Mouse (Mus musculus) lung, postnatal 36 days (tissue): Measurements from ENCODE around the gene Xpc.

Source experiments
- DNase-seq: peaks from one replicate; pipeline ENCODE4 v3.0.0; 2022; ENCODE audit warnings: mixed read lengths

The Xpc gene

DNA sequence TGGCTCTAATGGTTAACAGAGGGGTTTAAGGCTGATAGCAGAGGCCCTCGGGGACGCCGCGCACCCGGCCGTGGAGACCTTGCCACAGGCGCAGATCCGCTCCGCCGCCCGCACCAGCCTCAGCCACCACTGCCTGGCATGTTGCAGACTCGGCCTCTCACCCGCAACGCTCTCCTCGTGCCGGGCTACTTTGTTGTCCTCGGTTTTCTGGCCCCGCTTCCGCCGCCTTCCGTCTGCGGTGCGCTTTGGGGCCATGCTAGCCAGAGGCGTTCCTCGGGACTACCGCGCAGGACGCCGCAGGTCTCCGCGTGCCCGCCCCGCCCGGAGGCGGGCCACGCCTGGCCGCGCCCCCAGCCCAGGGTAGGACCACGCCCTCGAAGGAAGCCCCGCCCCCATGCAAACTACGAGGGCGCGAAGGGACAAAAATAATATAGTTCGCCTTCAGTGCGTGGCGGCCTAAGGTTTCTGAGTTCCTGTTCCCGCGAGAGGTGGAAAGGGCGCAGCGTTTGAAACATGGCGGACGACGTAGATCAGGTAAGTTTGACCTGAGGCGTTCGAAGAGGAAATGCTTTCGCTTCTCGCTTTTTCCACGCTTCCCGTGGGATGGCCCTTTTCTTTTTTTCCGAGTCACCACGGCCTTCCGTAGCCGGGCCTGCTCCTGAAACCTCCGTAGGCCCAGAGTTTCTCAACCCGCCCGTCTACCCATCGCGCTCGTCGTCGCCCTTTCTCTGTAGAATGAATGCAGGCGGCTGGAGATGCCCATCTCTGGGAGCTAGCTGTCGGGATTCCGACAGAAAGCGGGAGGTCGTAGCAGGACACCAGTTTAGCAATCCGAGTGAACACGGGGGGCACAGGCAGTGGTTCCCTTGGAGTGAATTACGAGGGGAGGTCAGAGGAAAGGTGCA, at the start of gene Xpc, which contains the start of gene Lsm3:
Gene Xpc, minus strand, starts transcription at position 344 of the 905 bp plus-strand sequence.
Gene Lsm3, plus strand, starts transcription at position 384 of the 905 bp plus-strand sequence.
- peak; percentile 98 for DNase-seq

- DNase-seq: no peak
Observed at GRCm38 (mm10) chr6:91563031-91563430, 47.3 kb upstream of the Xpc start.

GRCm38 (mm10) chr6:91560186-91560585, 44.5 kb upstream of the Xpc start:
- no peak for DNase-seq

DNA sequence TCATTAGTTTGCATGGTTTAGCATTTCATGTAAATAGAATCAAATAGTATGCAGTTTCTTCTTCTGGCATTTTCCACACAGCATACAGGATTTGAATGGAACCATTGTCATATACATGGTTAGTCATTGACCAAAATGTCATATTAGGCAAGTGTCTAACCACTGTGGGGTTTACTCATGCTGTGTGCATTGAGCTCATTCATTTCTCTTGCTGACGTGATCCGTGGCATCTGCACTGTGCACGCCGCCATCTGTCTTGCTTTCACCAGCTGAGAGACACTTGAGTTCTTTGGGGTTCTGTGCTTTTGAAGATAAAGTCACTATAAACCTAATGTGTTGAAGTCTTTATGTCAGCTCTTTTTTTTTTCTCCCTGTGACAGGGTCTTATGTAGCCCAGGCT, 43.7 kb upstream of the Xpc start:
- DNase-seq: no peak

GRCm38 (mm10) chr6:91558565-91558964, 42.9 kb upstream of the Xpc start:
- DNase-seq: no peak

DNA sequence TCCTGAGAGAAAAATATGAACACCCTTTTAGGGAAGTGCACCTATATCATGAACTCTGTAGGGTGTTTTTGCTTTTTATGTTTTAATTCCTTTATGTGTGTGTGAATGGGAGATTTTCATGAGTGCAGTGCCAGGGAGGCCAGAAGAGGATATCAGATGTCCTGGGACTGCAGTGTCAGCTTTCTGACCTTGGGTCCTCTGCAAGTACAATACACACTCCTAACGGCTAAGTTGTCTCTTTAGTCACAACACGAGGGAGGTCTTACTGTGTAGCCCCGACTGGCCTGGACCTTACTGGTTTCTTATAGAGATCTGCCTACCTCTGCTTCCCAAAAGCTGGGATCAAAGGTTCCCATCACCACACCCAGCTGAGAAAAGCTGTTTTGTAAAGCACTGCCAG, 37.0 kb upstream of the Xpc start:
- DNase-seq: no peak

GRCm38 (mm10) chr6:91551671-91552070, 36.0 kb upstream of the Xpc start:
- no peak for DNase-seq

DNA sequence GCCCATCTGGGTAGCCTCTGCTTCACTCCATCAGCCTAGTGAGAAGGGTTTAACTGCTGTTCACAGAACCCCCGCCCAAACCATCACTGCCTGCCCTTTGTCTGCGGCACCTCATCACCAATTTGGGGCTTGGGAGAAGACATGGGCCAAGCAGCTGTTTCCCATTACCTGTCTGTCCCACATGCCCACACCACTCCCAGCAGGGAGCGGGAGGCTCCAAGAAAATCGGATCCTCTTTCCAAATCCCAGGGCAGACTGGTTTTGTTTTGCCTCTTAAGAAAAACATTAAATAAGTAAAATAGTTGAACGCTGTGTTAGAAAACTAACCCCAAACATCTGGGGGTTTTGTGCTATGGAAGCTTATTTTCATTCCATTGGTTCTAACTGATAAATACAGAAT, 33.9 kb upstream of the Xpc start:
- peak; percentile 75 for DNase-seq

DNA sequence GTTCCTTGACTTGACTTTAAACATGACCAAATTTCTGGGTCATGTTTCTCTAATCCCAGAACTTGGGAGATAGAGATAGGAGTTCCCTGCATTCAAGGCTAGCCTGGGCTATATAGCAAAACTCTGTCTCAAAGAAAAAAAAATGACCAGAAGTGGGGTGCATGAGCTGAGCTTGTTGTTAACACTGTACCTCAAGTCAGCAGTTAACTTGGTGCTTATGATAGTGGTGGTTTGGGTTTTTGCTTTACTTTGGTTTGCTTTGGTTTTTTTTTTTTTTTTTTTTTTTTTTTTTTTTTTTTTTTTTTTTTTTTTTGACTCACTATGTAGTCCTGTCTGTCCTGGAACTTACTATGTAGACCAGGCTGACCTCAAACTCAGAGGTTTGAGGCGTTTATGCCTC, 31.6 kb upstream of the Xpc start:
- no peak for DNase-seq

- DNase-seq: peak; percentile 48
Observed at GRCm38 (mm10) chr6:91546241-91546884, 30.7 kb upstream of the Xpc start.

DNA sequence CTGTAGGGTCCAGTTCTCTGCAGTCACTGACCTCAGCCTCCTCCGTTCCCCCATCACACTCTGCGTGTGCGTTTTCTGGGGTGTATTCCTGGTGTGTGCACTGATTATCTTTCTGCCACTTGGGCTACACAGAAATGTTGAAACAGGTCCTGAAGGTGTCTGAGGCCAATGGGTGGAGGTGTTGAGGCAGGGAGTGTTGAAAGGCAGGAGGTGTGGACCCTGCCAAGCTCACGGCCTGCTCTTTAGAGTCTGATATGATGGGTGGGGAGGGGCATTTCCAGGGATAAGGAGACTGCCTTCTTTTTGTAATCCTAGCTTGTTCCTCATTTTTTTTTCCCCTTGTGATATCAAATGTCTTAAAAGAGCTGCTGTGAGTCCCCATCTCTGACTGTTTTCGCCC, 27.4 kb upstream of the Xpc start:
- no peak for DNase-seq

- no peak for DNase-seq
Observed at GRCm38 (mm10) chr6:91541276-91541675, 25.6 kb upstream of the Xpc start.

GRCm38 (mm10) chr6:91536047-91536765, 20.5 kb upstream of the Xpc start:
- no peak for DNase-seq

- DNase-seq: no peak
Observed at GRCm38 (mm10) chr6:91535231-91535630, 19.5 kb upstream of the Xpc start.

- no peak for DNase-seq
Observed at GRCm38 (mm10) chr6:91534268-91534667, 18.6 kb upstream of the Xpc start.

DNA sequence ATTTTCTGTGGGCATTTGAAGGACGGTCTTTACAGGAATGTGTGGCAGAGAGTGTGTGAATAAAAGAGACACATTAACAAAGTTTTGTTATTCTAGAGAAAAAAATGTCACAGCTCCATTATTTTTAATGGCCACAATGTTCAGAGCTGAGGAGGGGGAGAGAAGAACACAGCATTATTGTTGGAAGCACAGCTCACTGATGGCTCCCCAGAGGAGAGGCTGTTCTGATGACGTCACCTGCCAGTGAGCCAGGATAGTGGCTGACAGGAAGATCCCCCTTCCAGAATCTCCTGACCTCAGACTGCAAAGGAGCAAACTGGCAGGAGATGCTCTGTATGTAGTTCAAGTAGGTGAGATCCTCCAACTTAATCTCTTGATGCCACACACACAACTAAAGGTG, 18.1 kb upstream of the Xpc start:
- DNase-seq: no peak

DNA sequence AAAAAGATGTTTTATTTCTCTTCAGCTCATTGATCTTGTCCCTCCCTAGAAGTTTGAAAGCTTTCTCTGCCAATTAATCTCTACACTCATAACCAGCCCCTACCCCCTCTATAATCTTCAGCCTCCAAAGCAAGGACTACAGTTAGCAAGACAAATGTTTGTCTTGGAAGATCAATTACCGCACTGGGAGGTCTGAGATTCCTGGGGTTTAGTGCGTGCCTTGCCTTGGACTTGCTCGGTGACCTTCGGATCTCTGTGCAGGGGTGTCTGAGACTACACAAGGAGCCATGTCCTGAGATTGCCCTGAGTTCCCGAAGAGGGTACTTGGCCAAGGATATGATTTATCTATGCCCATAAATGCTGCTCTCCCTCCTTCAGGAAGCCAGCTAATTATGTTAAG, 17.7 kb upstream of the Xpc start:
- DNase-seq: no peak

- DNase-seq: no peak
Observed at GRCm38 (mm10) chr6:91532661-91533060, 17.0 kb upstream of the Xpc start.

DNA sequence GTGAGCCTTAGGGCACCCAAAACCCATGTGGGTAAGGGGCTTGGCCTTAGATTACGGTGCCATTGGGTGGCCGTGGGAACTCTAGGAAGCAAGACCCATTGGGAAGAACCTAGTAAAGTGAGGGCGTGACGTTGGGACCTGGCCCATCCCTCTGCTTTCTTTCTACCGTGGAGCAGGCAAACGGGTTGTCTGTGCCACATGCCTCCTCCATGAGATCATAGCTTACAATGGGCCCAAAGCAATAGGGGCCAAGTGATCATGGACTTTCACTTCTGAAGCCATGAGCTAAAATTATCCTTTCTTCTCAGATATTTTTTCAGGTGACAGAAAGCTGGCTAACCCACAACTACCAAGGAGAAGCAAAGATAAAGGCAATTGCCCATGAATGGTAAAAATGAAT, 15.6 kb upstream of the Xpc start:
- peak; percentile 20 for DNase-seq

DNA sequence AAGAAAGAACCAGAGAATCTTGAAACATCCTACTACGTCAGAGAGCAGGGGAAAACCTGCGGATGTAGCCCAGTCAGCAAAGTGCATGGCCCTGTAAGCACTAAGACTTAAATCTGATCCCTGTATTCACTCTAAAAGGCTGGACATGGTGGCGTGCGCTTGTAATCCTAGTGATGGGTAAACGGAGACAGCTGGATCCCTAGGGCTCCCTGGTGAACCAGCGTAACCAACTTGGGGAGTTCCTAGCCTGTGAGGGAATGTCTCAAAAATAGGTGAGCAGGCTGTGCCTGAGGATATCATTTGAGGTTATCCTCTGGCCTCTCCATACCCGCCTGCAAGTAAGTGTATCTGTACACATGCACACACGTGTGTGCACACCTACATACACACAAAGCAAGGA, 15.0 kb upstream of the Xpc start:
- no peak for DNase-seq

DNA sequence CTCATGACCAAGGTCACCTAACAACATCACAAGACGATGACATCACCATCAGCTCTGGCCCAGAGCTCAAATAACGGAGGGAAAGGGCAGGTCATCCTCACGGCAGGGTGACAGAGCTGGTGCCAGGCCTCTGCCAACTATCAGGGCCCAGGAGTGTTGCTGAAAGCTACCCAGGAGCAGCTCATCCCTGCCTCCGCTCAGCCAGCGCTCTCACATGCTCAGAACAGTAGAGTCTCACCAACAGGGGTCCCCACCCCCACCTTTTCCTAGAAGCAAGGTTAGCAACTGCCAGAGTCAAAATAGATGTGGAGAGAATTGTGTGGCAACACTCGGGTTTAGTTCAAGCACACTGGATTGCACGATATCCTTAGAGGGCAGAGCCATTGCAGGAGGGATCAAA, 12.6 kb upstream of the Xpc start:
- DNase-seq: no peak

DNA sequence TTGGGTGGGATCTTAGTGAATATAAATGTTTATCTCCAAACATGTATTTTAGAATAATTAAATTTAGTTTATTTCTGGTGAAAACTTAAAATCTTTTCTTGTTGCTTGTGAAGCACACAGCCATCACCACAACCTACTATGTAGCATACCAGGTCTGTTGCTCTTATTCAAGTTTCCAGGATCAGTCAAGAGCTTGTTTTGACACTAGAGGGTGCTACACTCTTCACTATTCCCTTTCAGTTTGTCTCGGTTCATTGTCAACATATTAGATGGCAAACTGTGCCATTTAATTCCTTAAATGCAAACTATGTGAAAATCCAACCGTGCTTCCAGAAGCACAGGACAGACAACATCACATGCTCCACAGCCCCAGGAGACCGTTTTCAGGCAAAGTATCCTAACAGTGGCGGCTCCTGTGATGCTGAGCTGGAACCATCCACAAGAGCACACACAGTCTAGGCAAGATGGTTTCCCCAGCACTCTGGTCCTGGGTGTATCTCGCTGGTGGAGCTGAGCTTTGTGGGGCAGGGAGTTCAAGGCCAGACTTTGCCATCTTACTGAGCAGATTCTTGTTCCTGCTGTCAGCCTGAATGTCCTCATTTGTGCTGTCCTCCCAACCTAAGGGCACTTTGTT, 11.7 kb upstream of the Xpc start:
- peak; percentile 67 for DNase-seq

DNA sequence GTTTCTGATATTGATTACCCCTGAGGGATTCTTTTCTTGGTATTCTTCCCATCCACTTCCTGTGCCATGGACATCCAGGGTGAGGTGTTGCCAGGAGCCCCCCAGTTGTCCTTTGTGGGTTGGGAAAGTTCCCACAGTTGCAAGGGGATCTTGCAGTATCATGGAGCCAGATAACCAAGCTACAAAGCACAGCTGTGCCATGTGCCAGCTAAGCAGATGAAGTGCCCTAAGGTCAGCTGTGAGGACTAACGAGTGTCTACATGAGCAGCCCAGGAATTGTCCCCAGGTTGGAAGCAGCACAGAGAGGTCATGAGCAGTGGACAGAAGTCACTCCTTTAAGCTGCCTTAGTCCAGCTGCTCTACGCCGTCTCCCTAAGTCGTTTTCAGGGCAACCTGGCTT, 9.9 kb upstream of the Xpc start:
- no peak for DNase-seq
